Mouse (Mus musculus): ENCODE measurements around the gene Pard3b.

Pard3b gene

DNA sequence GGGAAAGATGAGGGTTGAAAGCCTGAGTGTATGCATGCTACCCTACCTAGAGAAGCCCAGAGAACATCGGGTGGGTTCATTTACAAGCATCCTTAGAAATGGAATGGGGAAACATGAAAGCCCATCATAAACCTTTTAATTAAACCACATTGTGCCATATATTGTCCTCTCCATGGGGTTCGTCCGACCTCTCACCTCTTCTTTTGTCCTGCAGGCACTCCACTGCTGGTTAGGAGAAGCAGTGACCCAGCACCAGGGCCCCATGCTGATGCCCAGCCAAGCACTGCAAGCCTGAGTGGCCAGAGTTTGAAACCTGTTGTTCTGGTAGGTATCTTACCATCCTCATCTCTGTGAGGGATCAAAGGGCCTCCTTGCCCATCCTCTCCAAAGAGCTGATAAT lies 437.5 kb downstream of the Pard3b start:
- DNase-seq (ENCODE audit: low spot score in 2 of 2): no peak

DNA sequence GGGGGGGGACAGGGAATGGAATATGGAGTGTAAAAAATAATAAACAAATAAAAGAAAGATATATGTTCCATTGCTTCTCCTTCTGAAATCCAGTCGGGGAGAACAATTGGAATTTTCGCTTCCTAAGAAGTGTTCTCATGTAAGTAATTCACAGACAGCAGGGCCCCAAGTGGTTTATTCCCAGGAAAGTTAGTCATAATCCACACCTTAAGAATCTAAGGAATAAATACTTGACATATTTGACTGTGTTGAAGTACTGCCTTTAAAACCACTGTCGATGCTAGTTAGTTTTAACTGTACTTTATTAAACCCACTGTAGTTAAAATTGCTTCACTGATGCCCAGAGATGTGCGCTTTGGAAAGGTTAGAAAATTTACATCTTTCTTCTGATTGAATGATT lies 442.5 kb downstream of the Pard3b start:
- DNase-seq (ENCODE audit: low spot score in 2 of 2): no peak

GRCm38 (mm10) chr1:62085995-62086394 lies 447.4 kb downstream of the Pard3b start:
- DNase-seq (ENCODE audit: low spot score in 2 of 2): no peak

- no peak for DNase-seq (ENCODE audit: low spot score in 2 of 2)
Observed at GRCm38 (mm10) chr1:62087464-62087863, 448.8 kb downstream of the Pard3b start.

GRCm38 (mm10) chr1:62094885-62095284 lies 456.3 kb downstream of the Pard3b start:
- no peak for DNase-seq (ENCODE audit: low spot score in 2 of 2)

- DNase-seq (ENCODE audit: low spot score in 2 of 2): no peak
Observed at GRCm38 (mm10) chr1:62122426-62122825, 483.8 kb downstream of the Pard3b start.

DNA sequence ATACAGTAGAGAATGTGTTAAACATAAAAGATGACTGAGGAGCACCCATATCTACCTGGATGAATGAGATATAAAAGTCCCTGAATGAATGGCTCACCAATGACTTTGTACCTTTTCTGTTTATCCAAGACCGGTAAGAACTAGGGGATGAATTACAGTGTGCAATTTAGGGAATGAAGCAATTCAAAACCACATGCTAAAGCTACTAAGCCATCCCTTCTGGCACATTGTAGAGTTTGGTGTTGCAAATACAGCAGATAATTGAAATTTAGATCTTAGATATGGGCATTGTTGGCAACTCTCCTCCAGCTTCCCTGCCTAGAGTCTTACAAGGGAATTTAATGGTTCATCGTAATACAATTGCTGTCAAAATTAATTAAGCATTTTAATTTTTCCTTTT lies 490.6 kb downstream of the Pard3b start:
- DNase-seq (ENCODE audit: low spot score in 2 of 2): no peak

DNA sequence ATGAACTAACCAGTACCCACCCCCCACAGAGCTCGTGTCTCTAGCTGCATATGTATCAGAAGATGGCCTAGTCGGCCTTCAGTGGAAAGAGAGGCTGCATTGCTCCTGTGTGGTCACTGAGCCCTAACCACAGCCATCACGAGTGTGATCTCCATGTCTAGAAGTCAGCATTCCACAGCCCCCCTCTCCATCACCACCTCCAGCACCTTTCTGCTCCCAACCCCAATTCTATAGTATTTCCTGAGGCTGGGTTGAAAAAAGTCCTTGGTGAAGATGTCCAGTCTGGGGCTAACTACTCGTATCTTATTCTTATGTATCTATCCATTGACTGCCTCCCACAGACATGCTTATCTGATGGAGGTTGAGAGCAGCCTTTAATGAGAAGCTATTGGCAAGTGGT lies 509.5 kb downstream of the Pard3b start:
- DNase-seq (ENCODE audit: low spot score in 2 of 2): no peak

GRCm38 (mm10) chr1:62148786-62149185 lies 510.2 kb downstream of the Pard3b start:
- DNase-seq (ENCODE audit: low spot score in 2 of 2): no peak

DNA sequence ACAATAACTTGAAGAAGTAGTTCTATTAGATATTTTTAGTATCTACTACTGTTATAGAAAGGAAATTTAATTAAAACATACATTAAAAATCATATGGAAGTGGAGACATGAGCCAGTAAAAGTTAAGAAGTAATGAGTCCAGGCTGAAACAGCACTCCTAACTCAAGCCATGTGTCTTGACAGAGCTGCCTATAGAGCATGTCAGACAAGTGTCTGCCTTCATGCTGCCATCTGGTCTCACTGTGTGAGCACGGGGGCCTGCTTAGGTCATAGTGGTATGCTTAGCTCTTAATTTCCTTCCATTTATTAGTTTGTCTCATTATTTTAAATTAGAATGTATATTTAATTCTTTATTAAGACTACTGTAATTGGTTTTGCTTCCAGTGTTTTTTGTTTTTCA lies 517.3 kb downstream of the Pard3b start:
- DNase-seq (ENCODE audit: low spot score in 2 of 2): no peak

DNA sequence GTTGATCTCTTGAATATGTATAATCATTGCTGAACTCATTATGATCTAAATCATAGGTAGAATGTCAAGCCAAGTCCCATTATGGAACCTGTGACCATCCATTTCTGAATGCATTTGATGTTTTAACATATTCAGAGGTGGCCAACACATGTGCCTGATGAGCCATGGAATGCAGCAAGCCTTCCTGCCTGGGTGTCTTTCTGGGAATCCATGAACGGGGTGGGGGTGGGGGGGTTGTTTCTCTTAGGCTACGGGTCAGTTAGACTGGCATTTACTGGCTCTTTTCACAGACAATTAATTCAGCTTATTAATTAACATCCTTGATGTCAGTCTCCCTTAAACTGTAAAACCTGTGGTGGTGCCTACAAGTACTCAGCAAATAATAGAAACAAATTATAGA lies 521.0 kb downstream of the Pard3b start:
- DNase-seq (ENCODE audit: low spot score in 2 of 2): no peak

GRCm38 (mm10) chr1:62175013-62175640 lies 536.5 kb downstream of the Pard3b start:
- peak; percentile 8 to 14 for DNase-seq (ENCODE audit: low spot score in 2 of 2)

DNA sequence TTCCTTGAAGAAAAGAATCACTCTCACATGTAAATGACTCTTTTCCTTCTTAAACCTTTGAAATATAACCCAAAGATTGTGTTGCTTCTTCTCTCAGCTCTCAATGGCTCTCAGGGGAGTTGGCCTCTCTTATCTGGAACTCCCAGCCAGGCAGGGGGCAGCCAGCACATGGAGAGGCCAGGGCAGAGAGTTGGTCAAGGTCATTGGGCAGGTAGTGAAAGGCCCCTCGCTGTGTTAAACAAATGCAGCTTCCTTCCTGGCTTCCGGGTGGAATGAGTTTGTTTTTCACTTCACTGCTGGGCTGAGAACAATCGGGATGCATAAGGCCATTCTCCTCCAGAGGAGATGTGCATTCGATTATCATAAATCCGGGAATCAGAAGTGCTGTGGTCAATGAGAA lies 543.0 kb downstream of the Pard3b start:
- DNase-seq (ENCODE audit: low spot score in 2 of 2): peak; percentile 10 to 21

GRCm38 (mm10) chr1:62182634-62183033 lies 544.0 kb downstream of the Pard3b start:
- DNase-seq (ENCODE audit: low spot score in 2 of 2): no peak

DNA sequence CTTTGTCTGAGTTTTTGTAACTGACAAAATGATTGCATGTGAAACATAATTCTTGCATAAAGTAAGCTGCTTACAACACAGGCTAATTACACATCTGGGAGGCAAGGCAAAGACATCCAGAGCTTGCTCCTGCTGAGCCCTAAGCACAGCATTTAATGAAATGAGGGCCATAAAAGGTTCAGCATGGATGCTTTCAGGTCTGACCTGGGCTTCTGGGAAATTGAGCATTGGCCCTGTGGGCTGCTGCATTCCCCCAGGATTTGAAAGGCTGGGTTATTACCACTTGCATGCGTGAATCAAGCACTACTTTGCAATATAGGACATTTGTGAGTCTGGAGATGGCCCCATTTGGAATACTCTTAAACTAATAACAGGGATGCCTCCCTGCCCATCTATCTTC lies 552.2 kb downstream of the Pard3b start:
- no peak for DNase-seq (ENCODE audit: low spot score in 2 of 2)

DNA sequence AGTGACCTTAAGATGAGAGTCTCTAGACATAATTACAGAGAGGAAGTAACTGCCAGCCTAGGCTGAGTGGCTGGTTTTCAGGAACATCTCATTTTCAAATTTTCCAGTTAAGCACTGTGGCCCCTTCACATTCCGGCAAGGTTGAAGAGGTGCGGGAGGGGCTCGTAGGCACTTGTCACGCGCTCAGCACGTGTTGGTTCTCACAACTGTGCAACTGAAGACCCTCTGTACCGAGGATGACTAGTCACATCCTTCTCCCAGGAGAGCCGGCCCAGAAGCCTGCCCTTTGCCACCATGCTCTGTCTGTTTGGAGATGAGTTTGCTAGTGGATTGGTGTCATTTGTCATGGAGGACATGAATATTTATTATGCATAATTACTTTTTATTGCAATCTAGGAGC lies 558.9 kb downstream of the Pard3b start:
- DNase-seq (ENCODE audit: low spot score in 2 of 2): no peak

- no peak for DNase-seq (ENCODE audit: low spot score in 2 of 2)
Observed at GRCm38 (mm10) chr1:62200919-62201318, 562.3 kb downstream of the Pard3b start.

GRCm38 (mm10) chr1:62201686-62202257 lies 563.1 kb downstream of the Pard3b start:
- no peak for DNase-seq (ENCODE audit: low spot score in 2 of 2)

DNA sequence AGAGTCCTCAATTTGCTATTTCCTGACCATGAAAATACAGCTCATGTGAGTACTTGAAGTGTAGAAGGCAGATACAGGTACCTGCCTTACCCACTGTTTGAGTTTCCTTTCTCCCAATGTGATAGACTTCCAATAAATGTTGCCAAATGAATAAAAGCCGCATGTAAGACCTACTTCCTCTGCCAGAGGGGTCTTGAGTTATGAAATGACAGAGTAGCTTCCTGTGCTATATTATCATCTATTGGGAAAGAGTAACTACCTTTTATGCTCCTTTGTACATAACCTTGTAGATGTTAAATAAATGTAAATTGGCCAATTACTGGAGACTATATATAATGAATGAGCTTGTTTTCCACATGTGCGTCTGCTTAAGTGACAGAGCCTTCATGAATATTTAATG lies 574.7 kb downstream of the Pard3b start:
- no peak for DNase-seq (ENCODE audit: low spot score in 2 of 2)

DNA sequence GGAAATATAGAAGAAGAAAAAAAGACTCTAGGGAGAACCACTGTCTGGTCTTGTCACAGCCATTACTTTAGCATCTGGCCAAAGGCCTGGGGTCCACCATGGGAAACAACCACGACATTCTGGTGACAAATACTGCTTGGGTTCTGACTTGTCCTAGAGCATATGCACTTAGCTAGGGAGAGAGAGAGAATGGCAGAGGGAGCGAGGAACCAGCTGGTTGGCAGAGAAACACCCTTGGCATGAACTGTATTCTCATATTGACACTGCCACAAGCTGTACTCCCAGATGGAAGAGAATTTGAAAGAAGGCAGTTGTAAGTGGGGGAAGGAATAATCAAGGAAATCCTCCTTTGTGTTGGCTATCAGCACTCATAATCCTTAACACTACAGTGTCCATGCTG lies 577.2 kb downstream of the Pard3b start:
- DNase-seq (ENCODE audit: low spot score in 2 of 2): no peak

- no peak for DNase-seq (ENCODE audit: low spot score in 2 of 2)
Observed at GRCm38 (mm10) chr1:62216568-62216967, 577.9 kb downstream of the Pard3b start.

DNA sequence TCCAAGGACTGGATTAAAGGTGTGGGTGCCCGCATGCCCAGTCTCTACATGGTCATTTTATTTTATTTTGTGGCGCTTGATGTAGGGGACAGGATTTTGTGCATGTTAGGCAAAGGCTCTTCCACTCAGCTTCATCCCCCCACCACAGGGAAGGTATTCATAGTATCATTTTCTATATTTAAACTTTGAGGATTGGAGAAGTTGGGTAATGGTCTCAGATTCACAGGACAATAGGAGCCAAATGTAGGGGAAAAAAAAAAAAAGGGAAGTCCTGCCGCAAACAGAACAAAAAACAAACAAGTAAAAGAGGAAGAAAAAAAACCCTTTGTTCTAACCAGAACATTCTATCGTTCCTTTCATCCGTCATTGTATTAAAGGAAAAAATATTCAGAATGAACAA lies 590.5 kb downstream of the Pard3b start:
- DNase-seq (ENCODE audit: low spot score in 2 of 2): no peak

DNA sequence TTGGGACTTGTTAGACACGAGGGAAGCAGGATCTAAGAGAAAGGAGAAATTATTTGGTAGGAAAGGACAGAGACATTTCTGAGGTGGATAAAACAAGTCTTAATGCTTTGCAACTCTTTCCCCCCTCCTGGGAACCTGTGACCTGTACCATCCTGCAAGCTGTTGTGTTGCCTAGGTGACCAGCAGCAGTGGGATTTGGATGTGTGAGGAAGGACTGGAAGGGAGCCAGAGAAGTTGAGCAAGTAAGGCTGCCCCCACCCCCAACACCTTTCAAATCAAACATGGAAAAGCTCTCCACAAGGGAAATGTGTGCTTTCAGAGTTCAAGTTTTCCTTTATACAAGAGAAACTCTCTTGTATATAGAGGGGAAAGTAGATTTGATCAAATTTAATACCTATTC lies 595.4 kb downstream of the Pard3b start:
- no peak for DNase-seq (ENCODE audit: low spot score in 2 of 2)

DNA sequence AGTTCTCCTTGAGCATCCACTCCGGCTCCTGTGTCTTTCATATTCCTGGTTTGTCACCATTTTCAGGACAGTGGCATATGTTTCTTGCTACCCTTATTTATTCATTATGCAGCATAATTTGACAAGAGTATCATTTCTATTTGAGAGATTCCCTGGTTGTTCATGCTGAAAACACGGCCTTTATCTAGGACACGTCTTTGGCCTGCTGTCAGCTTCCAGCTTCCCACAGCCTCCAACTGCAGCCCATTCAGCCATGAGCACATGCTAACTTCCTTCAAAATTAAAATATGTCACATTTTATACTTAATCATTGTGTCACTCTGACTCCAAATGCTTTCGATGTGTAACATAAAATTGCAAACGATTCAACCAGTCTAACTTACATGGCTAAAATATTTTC lies 596.5 kb downstream of the Pard3b start:
- no peak for DNase-seq (ENCODE audit: low spot score in 2 of 2)
